In the genomic region with DNA sequence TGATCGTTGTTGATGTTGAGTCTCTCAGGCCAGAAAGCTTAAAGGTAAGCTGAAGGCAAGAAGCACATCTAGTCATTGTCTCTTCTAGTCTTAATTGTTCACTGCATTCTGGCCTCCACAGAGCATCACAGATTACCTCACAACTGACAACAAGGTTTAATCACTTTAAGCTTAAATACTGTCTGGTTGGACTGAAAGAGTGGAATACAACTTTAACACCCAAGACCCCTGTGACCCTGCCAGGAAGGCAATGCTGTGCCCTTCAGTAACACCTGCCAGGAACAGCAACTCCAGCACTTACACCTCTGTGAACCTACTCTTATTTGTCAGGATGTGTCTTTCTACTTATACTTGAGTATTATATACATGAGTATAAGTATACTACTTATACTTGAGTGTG, we compare ENCODE assay signal across 34 mouse cellular contexts.
"Had no signal": no experiment of that assay in that cellular context is flagged by ENCODE, and none has a peak within 500 bp of the region (broad histone marks: within the 10 kb centered on the region; RNA-seq: fewer than 3 reads in every experiment).

No protein-coding gene starts in this region.

- H3K27me3 ChIP-seq: heart, embryonic 12.5 days; heart, embryonic 13.5 days; heart, embryonic 15.5 days; hindbrain, embryonic 12.5 days; hindbrain, embryonic 13.5 days; hindbrain, embryonic 15.5 days; intestine, embryonic 15.5 days; kidney, embryonic 15.5 days had no signal

- H3K9ac ChIP-seq: heart, embryonic 12.5 days; heart, embryonic 13.5 days; heart, embryonic 15.5 days; hindbrain, embryonic 12.5 days; hindbrain, embryonic 13.5 days; hindbrain, embryonic 14.5 days; hindbrain, embryonic 15.5 days; intestine, embryonic 15.5 days; kidney, embryonic 15.5 days had no signal

- H3K9me3 ChIP-seq: heart, embryonic 12.5 days; heart, embryonic 13.5 days; heart, embryonic 15.5 days; hindbrain, embryonic 10.5 days; hindbrain, embryonic 12.5 days; hindbrain, embryonic 13.5 days; hindbrain, embryonic 15.5 days; intestine, embryonic 15.5 days; kidney, embryonic 15.5 days had no signal

- H3K4me3 ChIP-seq: heart, embryonic 12.5 days; heart, embryonic 13.5 days; heart, embryonic 15.5 days; hindbrain, embryonic 10.5 days; hindbrain, embryonic 12.5 days; hindbrain, embryonic 13.5 days; hindbrain, embryonic 15.5 days; intestine, embryonic 15.5 days; kidney, embryonic 15.5 days; layer of hippocampus, adult 2 months; left cerebral cortex, adult 2 months had no signal

- H3K27ac ChIP-seq: heart, embryonic 13.5 days; heart, embryonic 15.5 days; hindbrain, embryonic 10.5 days; hindbrain, embryonic 12.5 days; hindbrain, embryonic 13.5 days; hindbrain, embryonic 14.5 days; hindbrain, embryonic 15.5 days; hindbrain, postnatal 0 days; intestine, embryonic 15.5 days; kidney, embryonic 15.5 days; kidney, postnatal 0 days; layer of hippocampus, adult 2 months; left cerebral cortex, adult 2 months had no signal

- H3K4me2 ChIP-seq: heart, embryonic 11.5 days; heart, embryonic 12.5 days; heart, embryonic 13.5 days; heart, embryonic 15.5 days; hindbrain, embryonic 12.5 days; hindbrain, embryonic 13.5 days; hindbrain, embryonic 14.5 days; hindbrain, embryonic 15.5 days; intestine, embryonic 15.5 days; kidney, embryonic 15.5 days had no signal

- H3K36me3 ChIP-seq: heart, embryonic 12.5 days; heart, embryonic 13.5 days; heart, embryonic 15.5 days; hindbrain, embryonic 10.5 days; hindbrain, embryonic 12.5 days; hindbrain, embryonic 13.5 days; hindbrain, embryonic 15.5 days; intestine, embryonic 15.5 days; kidney, embryonic 15.5 days had no signal

- H3K4me1 ChIP-seq: heart, embryonic 12.5 days; heart, embryonic 13.5 days; heart, embryonic 15.5 days; hindbrain, embryonic 10.5 days; hindbrain, embryonic 12.5 days; hindbrain, embryonic 13.5 days; hindbrain, embryonic 15.5 days; intestine, embryonic 15.5 days; kidney, embryonic 15.5 days had no signal

- ATAC-seq: hindbrain, embryonic 16.5 days; hindbrain, postnatal 0 days; inflammation-experienced regulatory T-cells, adult 6 months; intestine, embryonic 15.5 days; intestine, postnatal 0 days had no signal

- DNase-seq: heart, postnatal 10 days; heart, postnatal 14 days; heart, postnatal 36 days; heart, postnatal 4 days; kidney, adult 11 months; kidney, adult 18-20 months; kidney, adult 2 months; kidney, adult 8-10 months; kidney, adult 9 months; kidney, postnatal 10 days; kidney, postnatal 14 days; kidney, postnatal 25 days; kidney, postnatal 36 days; kidney, postnatal 4 days; layer of hippocampus, adult 9-11 months; layer of hippocampus, postnatal 36 days had no signal
